Mouse (Mus musculus) cerebellum, adult 8-10 months (tissue): ENCODE results near the gene Lilra5.
"Not testable (repeated sequence)": the region's sequence is repeated elsewhere in the genome, so short reads cannot be mapped to it uniquely, and the experiment has no call there.

Experiments
- DNase-seq: peaks from one replicate; pipeline ENCODE4 v3.0.0; 2022

The Lilra5 gene

GRCm38 (mm10) chr7:4237454-4237853, at the start of gene Lilra5:
Lilra5 (plus strand) TSS chr7:4237754.
- DNase-seq = no peak

- no peak for DNase-seq
Measured at GRCm38 (mm10) chr7:4207126-4207525, 30.4 kb upstream of the Lilra5 start.

- DNase-seq = no peak
Measured at GRCm38 (mm10) chr7:4208626-4209025, 28.9 kb upstream of the Lilra5 start.

GRCm38 (mm10) chr7:4213436-4213835, 24.1 kb upstream of the Lilra5 start:
- not testable (repeated sequence) for DNase-seq

- DNase-seq = no peak
Measured at GRCm38 (mm10) chr7:4215396-4215795, 22.2 kb upstream of the Lilra5 start.

- DNase-seq = no peak
Measured at GRCm38 (mm10) chr7:4215805-4216204, 21.7 kb upstream of the Lilra5 start.

GRCm38 (mm10) chr7:4235536-4235935, 2.0 kb upstream of the Lilra5 start:
- DNase-seq = no peak

GRCm38 (mm10) chr7:4239038-4239721, 1.6 kb downstream of the Lilra5 start:
- DNase-seq = no peak

GRCm38 (mm10) chr7:4251211-4251610, 13.7 kb downstream of the Lilra5 start:
- not testable (repeated sequence) for DNase-seq

GRCm38 (mm10) chr7:4256060-4256459, 18.5 kb downstream of the Lilra5 start:
- DNase-seq = not testable (repeated sequence)

GRCm38 (mm10) chr7:4260521-4260920, 23.0 kb downstream of the Lilra5 start:
- not testable (repeated sequence) for DNase-seq

GRCm38 (mm10) chr7:4272106-4272505, 34.6 kb downstream of the Lilra5 start:
- not testable (repeated sequence) for DNase-seq

GRCm38 (mm10) chr7:4273874-4274273, 36.3 kb downstream of the Lilra5 start:
- not testable (repeated sequence) for DNase-seq

- not testable (repeated sequence) for DNase-seq
Measured at GRCm38 (mm10) chr7:4275500-4275899, 37.9 kb downstream of the Lilra5 start.

GRCm38 (mm10) chr7:4292638-4293037, 55.1 kb downstream of the Lilra5 start:
- no peak for DNase-seq
